Mouse (Mus musculus) gonadal fat pad, adult 2 months (tissue): ENCODE data around the gene Nudt22. TPM values are rescaled to one million over a fixed set of nuclear protein-coding genes. Genes with fewer than 3 reads are reported as not detected.

Source experiments
- DNase-seq: peaks from one replicate; pipeline ENCODE4 v3.0.0-alpha.2; 2012; ENCODE audit warnings: low read depth
- polyA plus RNA-seq: library from polyadenylated mRNA; depleted of rRNA; stranded (reverse); fragments of >200 nt; gene quantifications from 2 replicates; pipeline ENCODE4 v1.2.3, GENCODE M21; 2012; rRNA removed

Gene Nudt22
- 45.2 and 46.9 TPM in 2 replicates for polyA plus RNA-seq

DNA sequence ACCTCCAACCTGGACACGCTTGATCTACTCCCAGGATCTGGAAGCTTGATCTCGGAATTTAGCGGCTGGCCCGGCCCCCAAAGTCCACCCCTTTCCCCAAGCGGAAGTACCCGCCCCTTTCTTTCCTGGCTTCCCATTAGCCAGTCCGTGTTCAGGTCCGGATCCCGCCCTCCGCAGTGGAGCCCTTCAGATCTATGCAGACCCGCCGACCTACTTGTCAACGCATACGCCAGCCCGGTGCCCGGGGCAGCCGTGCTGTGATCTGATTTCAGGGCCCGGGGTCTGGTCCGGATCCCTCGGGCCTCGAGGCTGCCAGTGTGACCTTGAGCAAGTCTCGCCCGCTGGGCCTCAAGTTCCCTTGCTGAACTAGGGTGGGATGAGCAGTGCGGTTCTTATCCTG is at the start of gene Nudt22, which contains the start of gene Trpt1:
Nudt22 (minus strand) TSS at position 112 of the 400 bp plus-strand sequence.
Trpt1 (plus strand) TSS at position 126 of the 400 bp plus-strand sequence.
- DNase-seq: no peak

DNA sequence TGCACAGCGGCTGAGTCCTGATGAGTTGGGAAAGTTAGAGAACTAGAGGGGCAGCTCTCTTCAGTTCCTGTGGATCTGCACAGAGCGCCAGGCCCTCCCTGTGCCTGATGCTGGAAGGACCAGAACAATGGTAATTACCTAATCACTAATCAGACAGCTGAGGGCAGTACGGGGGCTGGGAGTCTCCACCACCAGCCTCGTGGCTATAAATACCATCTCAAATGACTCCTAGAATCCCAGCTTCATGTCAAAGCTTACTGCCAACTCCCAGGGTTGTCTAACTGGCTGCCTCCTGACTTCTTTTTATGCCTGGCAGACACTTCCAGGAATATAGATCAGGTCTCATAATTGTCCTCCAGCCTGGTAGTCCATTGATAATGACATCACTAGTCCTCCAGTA is 48.8 kb upstream of the Nudt22 start:
- DNase-seq: no peak

DNA sequence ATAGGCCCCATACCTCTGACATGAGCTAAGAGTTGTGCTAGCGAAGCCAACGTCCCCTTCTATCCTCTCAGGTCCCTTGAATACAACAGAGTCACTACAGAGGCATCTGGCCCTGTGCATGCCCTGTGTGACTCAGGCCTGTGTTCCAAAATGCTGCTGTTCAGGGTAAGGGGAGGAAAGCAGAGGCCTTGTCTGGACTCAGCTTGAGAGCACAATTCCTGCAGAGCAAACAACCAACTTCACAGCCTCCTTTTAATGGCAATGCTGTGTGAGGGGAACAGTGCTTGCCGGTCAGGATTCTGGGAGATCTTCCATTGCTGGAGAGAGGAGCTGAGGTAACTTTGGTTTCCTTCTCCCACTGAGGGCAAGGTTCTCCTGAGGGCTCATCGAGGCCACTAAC is 48.4 kb upstream of the Nudt22 start:
- DNase-seq: no peak

DNA sequence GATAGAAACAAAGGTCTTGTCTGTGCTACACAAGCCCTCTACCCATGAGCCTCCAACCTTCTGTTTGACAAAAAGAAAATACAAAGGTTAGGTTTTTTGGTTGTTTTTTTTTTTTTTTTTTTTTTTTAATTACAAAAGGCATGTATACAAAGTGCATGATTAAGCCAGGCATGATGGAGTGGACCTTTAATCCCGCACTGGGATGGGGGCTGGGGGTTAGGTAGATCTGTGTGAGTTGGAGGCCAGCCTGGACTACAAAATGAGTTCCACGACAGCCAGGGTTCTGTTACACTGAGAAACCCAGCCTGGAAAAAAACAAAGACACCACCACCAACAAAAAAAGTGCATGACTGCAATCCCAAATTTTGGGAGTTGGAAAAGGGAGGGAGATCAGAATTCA is 45.3 kb upstream of the Nudt22 start:
- DNase-seq: no peak

DNA sequence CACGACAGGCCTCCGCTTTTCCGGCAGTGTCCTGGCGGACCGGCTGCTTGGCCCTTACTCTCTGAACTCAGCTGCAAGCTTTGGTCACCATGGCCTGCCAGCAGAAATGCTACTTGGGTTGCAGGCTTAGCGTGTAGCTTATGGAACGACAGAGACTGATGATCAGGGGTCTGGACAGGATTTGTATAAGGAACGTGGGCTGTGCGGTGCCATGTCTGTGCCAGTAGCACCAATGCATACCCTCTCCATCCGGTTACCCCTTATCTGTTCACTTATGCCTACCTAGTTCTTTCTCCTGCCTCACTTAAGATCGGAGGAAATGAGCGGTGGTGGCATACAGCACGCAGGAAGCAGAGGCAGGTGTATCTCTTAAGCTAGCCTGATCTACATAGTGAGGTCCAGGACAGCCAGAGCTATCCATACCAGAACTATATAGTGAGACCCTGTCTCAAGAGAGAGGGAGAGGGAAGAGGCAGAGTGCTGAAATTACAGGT is 44.8 kb upstream of the Nudt22 start:
- DNase-seq: no peak

DNA sequence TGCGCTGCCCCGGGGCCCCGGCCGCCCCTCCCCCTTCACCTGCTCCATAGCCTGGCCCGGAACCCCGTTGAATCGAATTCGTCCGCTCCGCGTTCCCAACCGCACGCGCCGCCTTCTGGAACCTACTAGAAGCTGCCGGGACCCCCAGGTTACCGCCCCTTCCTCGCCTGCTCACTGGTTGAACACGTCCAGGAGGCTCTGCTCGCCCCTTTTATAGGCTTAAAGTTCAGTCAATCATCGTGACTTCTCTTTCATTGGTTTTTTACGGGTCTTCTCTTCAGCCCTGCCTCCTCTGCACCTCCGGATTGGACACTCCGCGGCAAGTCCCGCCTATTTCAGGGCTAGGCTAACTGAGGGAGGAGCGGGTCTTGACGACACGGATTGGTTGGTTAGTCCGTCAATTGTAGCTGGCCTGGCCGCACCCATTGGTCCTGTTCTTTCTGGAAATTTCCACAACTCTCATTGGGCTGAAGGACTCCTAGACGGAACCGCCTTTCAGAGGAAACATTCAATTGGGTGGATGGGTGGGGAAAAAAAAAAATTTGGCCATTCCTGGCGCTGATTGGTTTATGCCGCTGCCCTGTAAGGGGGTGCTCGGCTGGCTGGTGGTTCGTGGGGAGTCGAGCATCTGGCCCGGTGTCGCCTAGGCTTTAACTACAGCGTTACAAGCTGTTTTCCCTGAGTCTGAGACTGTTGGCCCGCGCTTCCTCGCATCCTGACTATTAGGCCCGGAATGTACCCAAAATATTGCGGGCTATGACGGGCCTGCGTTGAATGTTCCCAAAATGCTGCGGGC is 44.1 kb upstream of the Nudt22 start, which contains the start of gene Stip1:
Stip1 (minus strand) TSS at position 127 of the 796 bp plus-strand sequence.
- DNase-seq: peak; percentile 100

DNA sequence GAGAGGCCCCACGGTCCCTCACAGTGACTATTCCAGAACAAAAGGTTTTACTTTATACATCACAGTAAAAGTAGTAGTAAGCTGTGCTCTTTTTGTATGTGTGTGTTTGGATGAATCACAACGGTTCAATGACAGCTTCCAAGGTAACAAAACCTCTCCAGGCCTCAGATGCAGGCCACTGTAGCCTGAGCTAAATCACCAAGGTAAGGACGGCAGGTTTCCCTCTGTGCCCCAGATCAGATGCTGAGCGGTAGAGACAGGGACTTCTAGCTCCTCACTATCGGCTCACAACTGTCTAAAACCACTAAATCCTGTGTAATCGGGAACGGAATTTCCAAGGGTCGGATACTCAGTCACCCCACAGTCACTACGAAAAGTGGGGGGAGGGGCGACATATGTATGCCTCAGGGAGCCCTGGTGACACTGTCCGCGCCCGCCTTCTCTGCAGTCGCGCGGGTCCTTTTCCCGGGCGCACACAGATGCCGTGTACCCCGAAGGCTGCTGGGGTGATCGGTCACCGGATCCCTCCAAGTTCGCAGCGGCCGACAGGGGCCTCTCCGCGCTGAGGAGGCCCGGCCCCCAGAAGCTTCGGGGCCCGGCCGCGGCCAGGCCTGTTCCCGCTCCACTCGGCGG is 43.3 kb upstream of the Nudt22 start:
- no peak for DNase-seq

DNA sequence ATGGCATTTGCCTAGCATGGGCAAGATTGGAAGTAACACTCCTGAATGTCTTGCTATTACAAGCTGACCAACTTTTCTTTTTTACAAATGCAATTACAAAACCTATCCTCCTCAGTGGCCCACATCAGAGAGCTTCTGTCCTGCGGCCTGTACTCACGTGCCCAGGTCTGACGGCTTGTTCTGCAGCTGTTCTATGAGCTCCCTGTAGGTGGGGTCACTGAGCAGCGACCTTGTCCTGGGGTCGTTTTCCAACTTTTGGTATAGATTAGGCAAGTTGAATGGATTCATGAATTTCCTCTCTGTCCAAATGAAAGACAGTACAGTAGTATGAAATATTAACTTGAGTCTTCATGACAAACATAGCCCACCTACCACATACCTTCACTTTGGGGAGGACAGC is 38.1 kb upstream of the Nudt22 start:
- no peak for DNase-seq

DNA sequence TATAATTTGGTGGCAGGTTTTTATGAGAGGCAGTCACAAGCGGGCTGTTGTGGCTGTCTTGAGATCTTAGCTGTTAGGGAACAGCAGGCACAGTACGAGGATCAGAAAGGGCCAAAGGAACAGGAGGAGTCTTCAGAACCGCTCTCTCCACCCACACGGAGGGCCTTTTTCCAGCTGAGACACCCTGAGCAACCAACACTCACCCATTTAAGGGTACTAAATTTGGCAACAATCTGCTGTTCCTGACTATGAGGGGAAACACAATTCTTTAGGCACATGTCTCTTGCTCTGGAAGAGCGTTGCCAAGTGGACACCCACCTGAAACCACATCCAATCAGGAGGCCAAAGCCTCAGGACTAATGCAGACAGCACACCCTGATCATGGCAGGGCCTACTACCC is 33.6 kb upstream of the Nudt22 start:
- DNase-seq: no peak

DNA sequence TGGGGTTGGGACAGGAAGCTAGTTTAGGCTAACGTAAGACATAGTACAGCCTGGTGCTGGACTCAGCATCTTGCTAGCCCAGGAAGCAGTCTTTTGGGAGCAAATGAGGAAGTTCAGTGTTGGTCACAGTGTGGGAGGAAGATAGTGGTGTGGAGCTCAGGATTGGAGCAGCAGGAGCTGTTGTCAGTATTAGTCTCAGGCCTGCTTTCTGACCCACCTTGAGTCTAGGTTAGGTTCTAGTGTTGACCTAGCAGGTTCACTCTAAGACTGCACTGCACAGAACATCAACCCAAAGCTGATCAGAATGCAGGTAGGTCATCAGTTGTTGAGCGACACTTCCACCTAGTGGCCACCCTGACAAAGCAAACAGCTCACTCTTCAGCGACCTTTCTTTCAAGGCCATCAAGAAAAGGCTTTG is 24.3 kb upstream of the Nudt22 start:
- no peak for DNase-seq

DNA sequence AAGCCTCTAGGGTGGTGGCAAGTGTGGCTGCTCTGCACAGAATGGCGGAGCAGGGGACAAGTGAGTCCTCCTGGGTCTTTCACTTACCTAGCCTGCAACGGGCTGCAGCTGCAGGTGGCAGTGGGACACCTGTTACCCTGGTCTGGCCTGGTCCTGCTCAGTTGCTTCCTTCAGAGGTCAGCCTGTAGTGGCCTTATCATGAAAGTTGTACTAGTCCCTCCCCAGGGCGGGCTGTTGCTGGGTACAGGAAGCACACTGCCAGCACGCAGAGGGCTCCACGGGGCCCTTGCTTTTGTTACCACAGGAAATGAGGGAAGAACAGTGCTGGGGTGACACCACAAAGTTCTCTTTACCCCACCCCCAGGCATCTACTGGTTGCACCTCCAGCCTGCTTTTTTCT is 23.3 kb upstream of the Nudt22 start, which contains the start of gene Fermt3:
Fermt3 (minus strand) TSS at position 279 of the 400 bp plus-strand sequence.
- DNase-seq: no peak

DNA sequence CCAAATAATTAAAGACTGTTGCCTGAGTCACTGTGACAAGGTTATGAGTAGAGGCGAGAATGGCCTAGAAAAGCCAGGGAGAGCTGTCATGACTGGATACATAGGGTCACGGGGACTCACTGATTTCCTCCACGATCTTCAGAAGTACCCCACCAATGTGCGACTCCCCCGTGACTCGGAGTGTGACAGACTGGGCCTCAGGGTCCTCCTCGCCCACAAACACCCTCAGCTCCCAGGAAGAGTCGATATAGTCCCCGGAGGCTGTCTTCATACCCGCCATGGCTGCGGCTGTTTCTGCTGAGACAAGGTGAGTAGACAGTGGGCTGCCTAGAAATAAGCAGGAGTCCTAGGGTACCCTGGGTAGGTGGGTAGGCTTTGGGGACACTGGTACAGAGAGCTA is 22.6 kb upstream of the Nudt22 start:
- DNase-seq: no peak

DNA sequence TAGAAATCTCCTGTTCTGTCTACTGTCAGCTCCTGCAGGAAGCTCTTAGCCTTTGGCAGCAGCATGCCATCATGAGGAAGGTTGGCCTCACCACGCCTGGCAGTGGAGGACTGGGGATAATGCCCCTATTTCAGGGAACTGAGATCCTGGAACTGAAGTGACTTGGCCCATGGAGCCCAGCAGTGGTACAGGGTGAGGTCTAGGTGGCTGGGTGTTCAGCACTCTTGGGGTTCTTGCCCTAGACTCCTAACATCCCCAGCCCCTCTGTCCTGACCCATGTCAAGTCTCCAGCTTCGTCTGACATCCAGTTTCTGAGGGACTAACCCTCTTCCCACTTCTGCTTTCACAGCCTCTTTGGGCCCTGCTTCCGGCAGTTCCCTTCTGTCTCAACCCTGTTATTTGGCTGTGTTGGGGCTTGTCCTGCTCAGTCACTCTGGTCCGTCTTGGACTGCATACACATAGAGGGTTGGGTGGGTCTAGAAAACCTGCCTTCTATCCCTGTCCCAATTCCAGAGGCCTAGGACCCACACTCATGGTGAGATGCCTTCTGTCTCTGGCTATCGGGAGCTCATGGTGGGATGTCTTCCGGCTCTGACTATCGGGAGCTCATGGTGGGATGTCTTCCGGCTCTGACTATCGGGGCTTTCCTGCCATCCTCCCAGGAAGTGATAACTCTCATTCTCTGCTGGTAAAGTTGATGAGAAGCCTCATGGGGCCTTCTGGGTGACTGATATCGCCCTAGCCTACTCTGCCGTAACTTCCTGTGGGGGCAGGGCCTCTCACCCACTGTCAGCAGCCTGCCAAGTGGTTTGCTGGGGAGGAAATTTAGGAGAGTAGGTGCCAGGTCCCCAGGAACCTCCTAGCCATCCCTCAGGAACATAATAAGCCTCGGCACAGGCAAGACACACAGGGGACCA is 21.9 kb upstream of the Nudt22 start:
- DNase-seq: no peak

DNA sequence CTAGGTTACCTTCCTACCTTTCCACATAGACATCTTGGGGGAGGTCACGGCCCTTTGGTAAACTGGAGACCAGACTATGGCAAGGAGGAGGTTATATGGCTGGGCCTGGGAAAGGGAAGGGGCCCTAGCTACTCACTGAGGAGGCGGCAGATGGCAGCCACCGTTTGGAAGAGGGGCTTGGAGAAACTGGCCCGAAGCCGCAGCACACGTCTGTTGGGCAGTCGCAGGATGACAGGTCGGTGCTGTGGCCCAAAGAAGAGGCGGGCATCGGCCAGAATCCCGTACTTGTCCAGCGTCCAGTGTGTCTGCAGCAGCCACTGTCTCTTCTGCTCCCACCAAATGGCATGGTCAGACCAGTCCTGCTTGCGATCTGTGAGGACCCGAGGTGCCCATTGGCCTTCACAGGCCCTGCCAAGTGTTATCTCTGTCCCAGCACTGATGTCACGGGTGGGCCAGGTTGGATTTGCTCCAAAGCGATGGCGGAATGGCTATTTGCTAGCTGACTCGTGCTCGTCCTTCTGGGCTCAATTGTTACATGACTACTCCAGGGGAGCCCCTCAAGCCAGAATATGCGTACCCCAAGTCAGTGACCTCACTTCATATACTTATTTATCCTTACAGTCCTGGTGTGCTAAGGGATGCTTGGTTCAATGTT is 18.7 kb upstream of the Nudt22 start:
- DNase-seq: no peak

DNA sequence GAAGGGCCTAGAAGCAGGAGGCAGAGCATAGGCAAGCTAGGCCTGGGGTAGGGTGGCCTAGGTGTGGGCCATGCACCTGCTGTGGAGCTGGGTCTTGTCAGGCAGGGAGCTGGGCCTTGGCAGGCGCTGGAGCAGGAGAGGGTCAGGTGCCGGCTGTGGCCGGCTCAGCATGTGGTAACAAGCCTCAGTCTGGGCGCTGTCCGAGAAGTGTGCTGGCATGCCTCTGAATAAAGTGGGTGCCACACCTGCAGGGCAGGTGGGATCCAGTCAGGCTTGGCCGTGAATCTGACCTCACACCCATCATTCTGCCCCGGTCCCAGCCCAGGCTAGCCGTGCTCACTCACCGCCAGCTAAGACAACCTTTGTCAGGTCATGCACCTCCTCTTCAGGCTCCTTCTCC is 18.1 kb upstream of the Nudt22 start:
- DNase-seq: no peak

DNA sequence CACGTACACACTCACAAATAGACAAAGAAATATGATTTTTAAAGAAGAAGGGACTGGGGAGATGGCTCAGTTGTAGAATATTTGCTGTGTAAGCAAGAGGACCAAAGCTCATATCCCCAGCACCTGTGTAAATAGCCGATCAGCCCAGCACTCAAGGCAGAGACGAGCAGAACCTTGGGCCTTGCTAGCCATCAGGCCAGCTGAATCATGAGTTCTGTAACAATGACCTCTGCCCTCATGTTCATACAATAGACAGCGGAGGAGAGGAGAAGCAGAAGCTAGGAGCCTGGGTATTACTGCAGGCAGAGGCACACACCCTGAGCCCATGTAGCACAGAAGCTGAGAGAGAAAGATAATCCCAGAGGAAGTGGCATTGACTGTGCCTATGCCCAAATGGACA is 16.5 kb upstream of the Nudt22 start:
- no peak for DNase-seq

DNA sequence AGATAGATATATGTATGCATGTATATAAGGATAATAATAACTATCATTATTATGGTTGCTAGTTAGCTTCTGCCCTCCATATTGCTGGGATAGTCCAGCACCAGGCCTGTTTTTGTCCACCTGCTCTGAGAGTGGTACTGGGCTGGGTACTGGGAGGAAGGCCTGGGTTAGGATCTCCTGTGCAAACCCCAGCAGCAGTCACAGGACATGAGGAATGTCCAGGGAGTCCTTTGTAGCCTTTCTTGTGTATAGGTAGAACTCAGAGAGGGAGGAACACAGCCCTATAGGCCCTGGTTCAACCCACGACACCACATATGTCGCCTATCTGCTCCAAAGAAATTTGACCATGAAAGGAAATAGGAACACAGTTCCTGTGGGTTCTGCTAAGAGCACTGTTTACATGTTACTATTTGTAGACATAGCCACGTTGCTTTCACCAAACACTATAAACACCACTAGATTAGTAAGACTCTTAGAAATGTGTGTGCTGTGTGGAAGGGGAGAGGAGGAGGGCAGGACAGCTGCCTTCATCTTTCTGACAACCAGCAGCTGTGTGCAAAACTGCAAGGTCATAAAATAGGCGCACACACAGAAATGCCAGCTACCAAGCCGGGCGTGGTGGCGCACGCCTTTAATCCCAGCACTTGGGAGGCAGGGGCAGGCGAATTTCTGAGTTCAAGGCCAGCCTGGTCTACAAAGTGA is 11.1 kb upstream of the Nudt22 start:
- no peak for DNase-seq

DNA sequence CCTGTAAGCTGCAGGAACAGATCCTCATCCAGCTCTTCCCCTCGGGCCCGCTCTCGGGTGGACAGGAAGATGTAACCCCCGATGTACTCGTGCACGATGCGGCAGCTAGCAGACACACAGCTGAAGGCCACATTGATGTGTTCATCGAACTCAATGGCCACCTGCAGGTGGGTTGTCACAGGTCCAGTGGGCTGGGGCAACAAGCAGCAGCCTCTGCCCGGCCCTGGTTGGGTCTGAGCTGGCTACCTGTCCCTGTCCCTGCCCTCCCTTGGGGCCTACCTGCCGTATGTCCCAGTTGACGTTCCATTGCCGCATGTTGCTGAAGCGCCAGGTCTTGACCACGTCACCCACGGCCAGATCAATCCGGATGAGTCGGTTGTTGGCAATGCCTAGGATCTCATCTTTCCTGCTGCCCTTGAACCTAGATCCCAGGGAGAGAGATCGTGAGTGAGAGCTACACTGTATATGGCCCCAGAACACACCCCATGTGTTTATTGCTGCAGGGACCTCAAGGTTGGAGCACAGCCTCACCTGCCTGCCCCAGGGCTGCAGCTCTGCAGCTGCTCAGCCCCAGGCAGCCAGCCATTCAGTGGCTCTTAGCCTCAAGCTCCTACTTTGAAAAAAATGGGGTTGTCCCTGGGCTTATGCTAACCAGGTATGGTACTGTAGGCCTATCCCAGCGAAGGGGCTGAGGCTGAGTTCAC is 3.6 kb upstream of the Nudt22 start:
- no peak for DNase-seq

DNA sequence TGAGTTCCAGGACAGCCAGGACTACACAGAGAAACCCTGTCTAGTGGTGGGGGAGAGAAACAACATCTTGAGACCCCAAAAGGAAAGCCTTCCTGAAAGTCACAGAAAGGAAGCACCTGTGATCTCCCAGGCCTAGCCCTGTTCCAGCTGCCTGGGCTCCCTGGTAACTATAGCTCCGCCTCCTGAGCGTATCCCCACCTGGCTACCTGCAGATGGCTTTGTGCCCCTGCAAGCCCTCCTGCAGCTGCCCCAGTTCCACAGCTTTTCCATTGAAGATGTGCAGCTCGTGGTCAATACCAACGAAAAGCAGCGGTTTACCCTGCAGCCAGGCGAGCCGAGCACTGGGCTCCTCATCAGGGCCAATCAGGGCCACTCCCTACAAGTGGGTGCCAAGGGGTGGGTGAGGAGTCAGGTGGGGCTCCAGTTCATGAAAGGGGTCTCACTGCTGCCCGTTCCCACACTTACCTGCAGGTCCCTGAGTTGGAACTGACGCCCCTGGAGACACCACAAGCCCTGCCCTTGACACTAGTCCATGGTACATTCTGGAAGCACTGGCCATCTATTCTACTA is 1.9 kb upstream of the Nudt22 start:
- no peak for DNase-seq
